Mouse (Mus musculus): Measurements from ENCODE around the gene Pmfbp1. TPM values are rescaled to one million over a fixed set of nuclear protein-coding genes. Genes with fewer than 3 reads are reported as not detected.
"Not testable (repeated sequence)": the region's sequence is repeated elsewhere in the genome, so short reads cannot be mapped to it uniquely, and the experiment has no call there.

Gene Pmfbp1
- polyA plus RNA-seq (2015; fragmentation: Nextera tagmentation; extraction: Ambion mirVana), result 0.23 and 0.29 TPM in 2 replicates

GRCm38 (mm10) chr8:109493727-109494126 is at the start of gene Pmfbp1:
Gene Pmfbp1 (plus strand): TSS chr8:109494027.
- Histone ChIP-seq H3K9ac (no peak within 1 kb of the TSS), H3K4me2 (replicated peaks) (no peak within 1 kb of the TSS), H3K27me3 (no peaks in the 10 kb centered on the region), H3K4me1 (no peaks in the 10 kb centered on the region), H3K36me3 (no peaks in the 10 kb centered on the region), H3K27ac (peak within 1 kb of the TSS; percentile 67), H3K4me3 (no peak within 1 kb of the TSS), H3K9me3 (no peaks in the 10 kb centered on the region)
- 94% methylated on average over 6 of the region's 6 CpGs for WGBS
- ATAC-seq (ENCODE audit: low FRiP score, low read depth), result no peak

GRCm38 (mm10) chr8:109446896-109447295 is 46.9 kb upstream of the Pmfbp1 start:
- WGBS, result 26% methylated on average over 7 of the region's 7 CpGs
- not testable (repeated sequence) for H3K4me1 ChIP-seq; H3K9me3 ChIP-seq; H3K9ac ChIP-seq; H3K27ac ChIP-seq; H3K4me3 ChIP-seq; ATAC-seq (ENCODE audit: low FRiP score, low read depth); H3K27me3 ChIP-seq; H3K4me2 ChIP-seq (replicated peaks); H3K36me3 ChIP-seq

- H3K4me2 ChIP-seq (replicated peaks), result no peak overlapping the region
- 0 out of 2 replicates have a peak, but pooled peaks cover 4% of the 10 kb centered on the region for H3K9me3 ChIP-seq
- H3K27ac ChIP-seq, result no peak overlapping the region
- H3K36me3 ChIP-seq, result no peaks in the 10 kb centered on the region
- H3K4me3 ChIP-seq, result no peak overlapping the region
- ATAC-seq (ENCODE audit: low FRiP score, low read depth), result no peak
- no peak overlapping the region for H3K9ac ChIP-seq
- H3K27me3 ChIP-seq, result no peaks in the 10 kb centered on the region
- no peaks in the 10 kb centered on the region for H3K4me1 ChIP-seq
- 70% methylated on average over 7 of the region's 7 CpGs for WGBS
Measured at GRCm38 (mm10) chr8:109451000-109451399, 42.8 kb upstream of the Pmfbp1 start.

DNA sequence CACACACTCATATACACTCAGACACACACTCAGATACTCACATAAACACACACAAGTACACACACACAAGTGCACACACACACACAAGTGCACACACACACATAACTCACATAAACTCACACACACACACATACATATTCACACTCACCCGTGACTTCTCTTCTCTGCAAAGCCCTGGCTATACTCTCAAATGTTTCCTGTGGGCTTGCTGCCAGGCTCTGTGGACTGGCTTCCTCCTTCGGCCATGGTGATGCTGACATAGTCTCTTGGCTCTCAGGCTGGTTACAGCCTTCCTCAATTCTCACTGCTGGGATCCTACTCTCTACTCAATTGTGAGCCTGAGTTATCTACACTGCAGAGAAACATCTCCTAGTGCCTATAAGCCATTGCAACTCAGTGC is 38.7 kb upstream of the Pmfbp1 start:
- Histone ChIP-seq H3K9ac (no peak overlapping the region), H3K4me2 (replicated peaks) (no peak overlapping the region), H3K27me3 (no peaks in the 10 kb centered on the region), H3K9me3 (0 out of 2 replicates have a peak, but pooled peaks cover 4% of the 10 kb centered on the region), H3K36me3 (no peaks in the 10 kb centered on the region), H3K4me1 (no peaks in the 10 kb centered on the region), H3K27ac (no peak overlapping the region), H3K4me3 (no peak overlapping the region)
- 62% methylated on average over 2 of the region's 2 CpGs for WGBS
- ATAC-seq (ENCODE audit: low FRiP score, low read depth), result no peak

DNA sequence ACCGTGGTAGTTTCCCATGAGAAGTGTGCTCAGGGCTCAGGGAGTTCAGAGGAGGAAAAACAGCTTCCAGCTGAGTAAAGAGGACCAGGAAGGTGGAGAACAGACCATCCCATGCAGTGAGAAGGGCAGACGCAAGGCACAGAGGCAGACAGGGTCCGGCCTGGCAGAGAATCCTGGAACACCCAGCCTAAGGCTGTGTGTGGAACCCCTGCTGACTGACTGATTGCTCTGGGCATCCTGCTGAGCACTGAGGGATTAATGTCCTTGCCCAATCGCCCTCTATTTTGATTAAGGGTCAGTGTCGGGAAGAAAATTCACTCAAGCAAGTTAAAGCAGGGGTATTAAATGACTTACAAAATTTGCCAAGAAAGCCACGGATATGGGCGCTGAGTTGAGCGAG is 36.4 kb upstream of the Pmfbp1 start:
- no peak overlapping the region for H3K9ac ChIP-seq
- no peak for ATAC-seq (ENCODE audit: low FRiP score, low read depth)
- WGBS, result 63% methylated on average over 8 of the region's 8 CpGs
- H3K36me3 ChIP-seq, result no peaks in the 10 kb centered on the region
- no peaks in the 10 kb centered on the region for H3K9me3 ChIP-seq
- no peak overlapping the region for H3K4me2 ChIP-seq (replicated peaks)
- H3K27me3 ChIP-seq, result no peaks in the 10 kb centered on the region
- no peak overlapping the region for H3K4me3 ChIP-seq
- H3K27ac ChIP-seq, result no peak overlapping the region
- no peaks in the 10 kb centered on the region for H3K4me1 ChIP-seq

GRCm38 (mm10) chr8:109458580-109458979 is 35.2 kb upstream of the Pmfbp1 start:
- Histone ChIP-seq H3K9ac (no peak overlapping the region), H3K9me3 (no peaks in the 10 kb centered on the region), H3K36me3 (no peaks in the 10 kb centered on the region)

GRCm38 (mm10) chr8:109463075-109463474 is 30.8 kb upstream of the Pmfbp1 start:
- Histone ChIP-seq H3K36me3 (no peaks in the 10 kb centered on the region), H3K9me3 (no peaks in the 10 kb centered on the region), H3K9ac (no peak overlapping the region), H3K4me2 (replicated peaks) (no peak overlapping the region), H3K4me1 (peaks cover 32% of the 10 kb centered on the region), H3K4me3 (no peak overlapping the region), H3K27me3 (peaks cover 6% of the 10 kb centered on the region; the same call in 1 of the 2 replicates), H3K27ac (no peak overlapping the region)
- no peak for ATAC-seq (ENCODE audit: low FRiP score, low read depth)
- WGBS, result 68% methylated on average over 2 of the region's 2 CpGs

More at GRCm38 (mm10) chr8:109458580-109458979, 35.2 kb upstream of the Pmfbp1 start:
- Histone ChIP-seq H3K4me3 (no peak overlapping the region), H3K4me2 (replicated peaks) (no peak overlapping the region), H3K4me1 (peaks cover 5% of the 10 kb centered on the region), H3K27ac (no peak overlapping the region), H3K27me3 (no peaks in the 10 kb centered on the region)
- ATAC-seq (ENCODE audit: low FRiP score, low read depth), result no peak
- 74% methylated on average over 12 of the region's 12 CpGs for WGBS

DNA sequence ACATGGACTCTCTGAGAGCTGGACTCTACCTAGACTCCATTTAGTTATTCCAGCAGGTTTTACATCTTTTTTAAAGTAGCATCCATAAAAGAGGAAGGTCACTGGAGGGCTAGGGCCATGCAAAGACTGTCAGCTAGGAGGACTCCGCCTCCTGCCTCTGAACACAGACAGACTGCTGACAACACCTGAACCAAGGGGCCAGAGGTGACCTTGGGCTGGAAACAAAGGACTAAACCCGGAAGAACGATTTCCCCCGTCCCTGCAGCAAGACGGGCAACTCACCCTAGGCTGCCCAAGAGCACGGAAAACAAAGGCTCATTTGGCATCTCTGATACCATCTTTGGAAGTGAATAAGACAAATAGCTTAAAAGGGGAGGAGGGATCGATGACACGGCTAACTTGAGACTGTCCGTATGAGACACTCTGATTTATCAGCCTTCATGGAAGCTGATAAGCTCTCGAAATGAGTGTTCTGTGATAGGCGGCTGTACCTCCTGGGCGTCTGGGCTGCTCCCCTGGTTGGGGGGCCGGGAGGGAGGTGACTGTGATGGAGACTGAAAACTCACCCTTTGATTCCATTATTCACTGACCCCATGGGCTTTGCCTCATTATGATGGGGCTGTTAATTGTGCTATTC is 30.0 kb upstream of the Pmfbp1 start:
- peak overlapping the region; percentile 55 for H3K4me2 ChIP-seq (replicated peaks)
- no peak overlapping the region for H3K27ac ChIP-seq
- no peak for ATAC-seq (ENCODE audit: low FRiP score, low read depth)
- peaks cover 39% of the 10 kb centered on the region for H3K4me1 ChIP-seq
- 24% methylated on average over 13 of the region's 13 CpGs for WGBS
- no peak overlapping the region for H3K9ac ChIP-seq
- no peaks in the 10 kb centered on the region for H3K9me3 ChIP-seq
- H3K4me3 ChIP-seq, result no peak overlapping the region
- H3K27me3 ChIP-seq, result peaks cover 7% of the 10 kb centered on the region; the same call in 1 of the 2 replicates
- no peaks in the 10 kb centered on the region for H3K36me3 ChIP-seq

DNA sequence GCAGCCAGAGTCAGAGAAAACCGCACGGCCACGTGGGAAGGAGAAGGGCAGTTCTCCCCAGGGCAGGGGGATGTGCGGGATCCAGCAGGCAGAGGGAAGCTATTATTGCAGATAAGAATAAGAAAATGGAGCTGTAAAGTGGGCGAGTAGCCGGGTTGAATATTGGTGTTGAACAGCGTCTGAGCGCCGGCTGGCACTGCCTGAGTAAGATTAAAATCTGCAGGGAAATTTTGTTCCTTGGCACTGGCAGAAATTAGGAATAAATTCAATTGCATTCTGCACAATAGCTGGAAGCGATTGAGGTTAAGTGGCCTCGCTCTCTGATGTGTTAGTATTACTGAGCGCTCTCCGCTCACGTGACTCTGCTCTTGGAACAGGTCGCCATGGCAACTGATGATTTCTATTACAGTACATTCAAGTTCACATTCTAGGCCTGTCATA is 29.4 kb upstream of the Pmfbp1 start:
- no peak overlapping the region for H3K27ac ChIP-seq
- peak overlapping the region; percentile 20 for H3K4me3 ChIP-seq
- WGBS, result 24% methylated on average over 15 of the region's 15 CpGs
- H3K4me1 ChIP-seq, result peaks cover 46% of the 10 kb centered on the region
- ATAC-seq (ENCODE audit: low FRiP score, low read depth), result no peak; the same call in 1 of the 2 replicates
- H3K9ac ChIP-seq, result no peak overlapping the region
- no peaks in the 10 kb centered on the region for H3K9me3 ChIP-seq
- H3K36me3 ChIP-seq, result no peaks in the 10 kb centered on the region
- peaks cover 7% of the 10 kb centered on the region; the same call in 1 of the 2 replicates for H3K27me3 ChIP-seq
- peak overlapping the region; percentile 55 for H3K4me2 ChIP-seq (replicated peaks)

GRCm38 (mm10) chr8:109465056-109465455 is 28.8 kb upstream of the Pmfbp1 start:
- no peak; the same call in 1 of the 2 replicates for ATAC-seq (ENCODE audit: low FRiP score, low read depth)
- H3K9me3 ChIP-seq, result no peaks in the 10 kb centered on the region
- peaks cover 51% of the 10 kb centered on the region for H3K4me1 ChIP-seq
- no peak overlapping the region for H3K4me3 ChIP-seq
- H3K9ac ChIP-seq, result no peak overlapping the region
- peak overlapping the region; percentile 6; the same call in 1 of the 2 replicates for H3K27ac ChIP-seq
- peaks cover 7% of the 10 kb centered on the region; the same call in 1 of the 2 replicates for H3K27me3 ChIP-seq
- H3K36me3 ChIP-seq, result no peaks in the 10 kb centered on the region
- peak overlapping the region; percentile 55 for H3K4me2 ChIP-seq (replicated peaks)
- 15% methylated on average over 3 of the region's 3 CpGs for WGBS

DNA sequence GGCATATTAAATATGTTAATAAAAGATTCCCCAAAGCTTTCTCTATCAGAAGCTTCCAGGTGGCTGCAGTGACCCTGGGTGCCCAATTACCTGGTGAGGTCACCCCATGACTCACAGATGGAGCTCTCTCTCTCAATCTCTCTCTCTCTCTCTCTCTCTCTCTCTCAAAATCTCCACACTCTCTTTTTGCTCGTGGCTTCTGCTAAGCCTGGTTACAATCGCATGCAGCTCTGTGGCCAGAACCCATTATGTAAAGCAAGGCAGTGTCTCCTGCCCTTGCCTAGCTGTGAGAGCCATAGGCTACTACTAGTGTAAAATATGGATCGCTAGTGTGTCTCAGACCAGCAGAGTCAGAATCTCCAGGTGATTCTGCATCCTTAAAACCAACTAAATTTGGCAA is 28.1 kb upstream of the Pmfbp1 start:
- no peaks in the 10 kb centered on the region for H3K9me3 ChIP-seq
- H3K4me3 ChIP-seq, result no peak overlapping the region
- WGBS, result 48% methylated on average over 3 of the region's 3 CpGs
- H3K27me3 ChIP-seq, result peaks cover 7% of the 10 kb centered on the region; the same call in 1 of the 2 replicates
- H3K4me1 ChIP-seq, result peaks cover 54% of the 10 kb centered on the region
- ATAC-seq (ENCODE audit: low FRiP score, low read depth), result no peak
- H3K36me3 ChIP-seq, result no peaks in the 10 kb centered on the region
- no peak overlapping the region for H3K9ac ChIP-seq
- peak overlapping the region; percentile 6; the same call in 1 of the 2 replicates for H3K27ac ChIP-seq
- no peak overlapping the region for H3K4me2 ChIP-seq (replicated peaks)

GRCm38 (mm10) chr8:109467516-109467915 is 26.3 kb upstream of the Pmfbp1 start:
- Histone ChIP-seq H3K36me3 (no peaks in the 10 kb centered on the region), H3K27me3 (peaks cover 7% of the 10 kb centered on the region; the same call in 1 of the 2 replicates), H3K9ac (no peak overlapping the region), H3K4me2 (replicated peaks) (no peak overlapping the region), H3K9me3 (no peaks in the 10 kb centered on the region), H3K4me1 (peaks cover 69% of the 10 kb centered on the region), H3K4me3 (no peak overlapping the region), H3K27ac (no peak overlapping the region)
- 45% methylated on average over 5 of the region's 5 CpGs for WGBS
- no peak for ATAC-seq (ENCODE audit: low FRiP score, low read depth)
